Mouse (Mus musculus) ES-E14 (cell line): ENCODE results near the gene Slc39a11. TPM values are rescaled to one million over a fixed set of nuclear protein-coding genes. Genes with fewer than 3 reads are reported as not detected.

ENCODE experiments used
- DNase-seq: peaks from one replicate; pipeline ENCODE4 v3.0.0-alpha.2; 2013; ENCODE audit warnings: low read depth, low spot score
- H3K27ac ChIP-seq: 2 replicates; pipeline ENCODE4 v1.5.1; 2012; ENCODE audit warnings: low read depth, mild to moderate bottlenecking, low read length, moderate library complexity, mixed read lengths; ENCODE audit not compliant: poor library complexity, insufficient read depth, severe bottlenecking
- H3K36me3 ChIP-seq: 2 replicates; pipeline ENCODE4 v1.6.1; 2012; ENCODE audit warnings: mild to moderate bottlenecking, low read length, moderate library complexity, mixed read lengths; ENCODE audit not compliant: control insufficient read depth, poor library complexity, insufficient read depth, severe bottlenecking
- H3K4me1 ChIP-seq, 2 experiments: fragments of 150-350 bp in 1 of 2; sonication (generic) in 1 of 2; 2 replicates each; pipeline ENCODE4 v1.6.1; 2012; ENCODE audit warnings: low read length in 2 of 2, mild to moderate bottlenecking in 1 of 2, mixed read lengths in 1 of 2; ENCODE audit not compliant: control insufficient read depth in 2 of 2, insufficient read depth in 2 of 2, poor library complexity in 1 of 2
- H3K4me3 ChIP-seq, 2 experiments: fragments of 150-350 bp in 1 of 2; sonication (generic) in 1 of 2; 2 replicates each; pipeline ENCODE4 v1.5.1; 2012; ENCODE audit warnings: low read length in 2 of 2, low read depth in 1 of 2, mild to moderate bottlenecking in 1 of 2, mixed read lengths in 1 of 2; ENCODE audit not compliant: insufficient read depth in 1 of 2, poor library complexity in 1 of 2, severe bottlenecking in 1 of 2
- H3K9ac ChIP-seq: 2 replicates; pipeline ENCODE4 v1.6.1; 2012; ENCODE audit warnings: low read depth, mild to moderate bottlenecking, low read length, mixed read lengths; ENCODE audit not compliant: poor library complexity, insufficient read depth, severe bottlenecking
- H3K9me3 ChIP-seq: fragments of 150-350 bp; sonication (generic); 2 replicates; pipeline ENCODE4 v1.6.1; 2012; ENCODE audit warnings: low read depth, mild to moderate bottlenecking, low read length; ENCODE audit not compliant: control insufficient read depth, insufficient read depth
- CHD2 ChIP-seq: IDR thresholded peaks from 2 replicates; pipeline ENCODE4 v1.6.1; 2014; ENCODE audit warnings: mild to moderate bottlenecking, low read depth, low read length, inconsistent platforms
- HCFC1 ChIP-seq: IDR thresholded peaks from 2 replicates; pipeline ENCODE4 v1.6.1; 2012; ENCODE audit warnings: low read length, inconsistent platforms, borderline replicate concordance; ENCODE audit not compliant: insufficient read depth
- MAFK ChIP-seq: IDR thresholded peaks from 2 replicates; pipeline ENCODE4 v1.6.1; 2014; ENCODE audit warnings: mild to moderate bottlenecking, low read depth, low read length, inconsistent platforms; ENCODE audit not compliant: insufficient read depth
- ZC3H11A ChIP-seq: IDR thresholded peaks from 2 replicates; pipeline ENCODE4 v1.6.1; 2012; ENCODE audit warnings: low read depth, mild to moderate bottlenecking, inconsistent platforms, low read length, borderline replicate concordance
- ZNF384 ChIP-seq: IDR thresholded peaks from 2 replicates; pipeline ENCODE4 v1.6.1; 2012; ENCODE audit warnings: low read depth, low read length, inconsistent platforms
- in situ Hi-C, 2 experiments: fragments of 600-800 bp; cut with MboI; formaldehyde crosslinking; loops; one replicate each; pipeline ENCODE4 v1.15.1; 2025; ENCODE audit warnings: low sequenced_read_pairs in 2 of 2, inconsistent platforms in 1 of 2; ENCODE audit not compliant: unreplicated experiment in 2 of 2
- total RNA-seq: library from RNA; depleted of rRNA; stranded (reverse); fragments of 300-350 nt; gene quantifications from 2 replicates; pipeline ENCODE4 v1.2.3, GENCODE M21; 2012

The Slc39a11 gene
- total RNA-seq, 1 experiment: 17.0 TPM

DNA sequence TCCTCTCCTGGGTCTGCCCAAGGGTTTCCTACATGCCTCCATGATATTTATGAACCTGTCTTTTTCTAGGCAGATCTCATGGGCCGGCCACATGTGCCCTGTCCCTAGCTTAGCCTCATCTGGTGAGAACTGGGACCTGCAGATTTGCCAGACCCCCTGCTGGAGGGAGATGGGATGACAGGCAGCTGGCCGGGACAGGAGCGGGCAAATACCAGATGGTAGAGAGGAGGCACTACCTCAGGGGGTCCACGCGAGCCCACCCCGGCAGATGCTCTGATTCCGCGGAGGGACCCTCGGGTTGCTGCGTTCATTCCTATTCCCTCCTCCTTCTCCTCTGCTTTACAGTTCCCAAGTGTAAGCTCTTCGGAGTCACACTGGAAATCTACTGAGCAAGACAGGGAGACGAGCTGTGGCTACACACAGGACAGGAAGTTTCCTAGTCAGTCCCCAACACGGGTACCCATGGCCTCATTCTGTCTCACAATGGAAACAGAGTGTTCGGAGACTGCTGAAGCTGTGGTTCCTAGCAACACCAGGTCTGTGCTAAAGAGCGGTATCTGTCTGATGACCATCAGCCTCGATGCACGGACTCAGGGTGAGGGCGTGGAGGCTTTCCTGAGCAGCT, 323.4 kb downstream of the Slc39a11 start:
- H3K36me3 ChIP-seq: no peaks in the 10 kb centered on the region
- peak overlapping the region; percentile 18 to 42; a peak in 3 of 4 replicates for H3K4me3 ChIP-seq
- no peaks in the 10 kb centered on the region for H3K9me3 ChIP-seq
- in situ Hi-C loops: no loop called here
- DNase-seq: peak; percentile 49
- no peak overlapping the region for H3K27ac ChIP-seq
- peaks cover 0 to 5% of the 10 kb centered on the region in 2 experiments; a peak in 2 of 4 replicates for H3K4me1 ChIP-seq
- TF ChIP-seq MAFK (no peak), CHD2 (no peak), ZNF384 (no peak), HCFC1 (no peak)
- H3K9ac ChIP-seq: no peak overlapping the region

DNA sequence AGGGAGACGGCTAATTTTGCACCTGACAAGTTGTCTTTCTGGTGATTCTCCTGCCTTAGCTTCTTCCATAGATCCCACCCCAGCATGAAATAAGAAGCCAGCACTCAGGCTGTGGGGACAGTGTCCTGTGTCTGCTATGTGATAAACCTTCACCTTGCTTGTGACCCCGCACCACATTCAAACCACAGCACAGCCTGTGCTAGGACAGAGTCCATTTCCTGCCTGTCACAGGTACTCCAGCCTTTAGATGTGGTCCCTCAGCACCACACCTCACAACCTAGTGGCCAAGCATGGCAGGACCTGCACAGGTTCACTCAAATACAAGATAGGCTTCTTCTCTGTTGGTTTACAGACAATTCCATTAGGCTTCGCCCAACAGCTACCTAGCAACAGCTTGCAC, 328.3 kb downstream of the Slc39a11 start:
- Histone ChIP-seq H3K9ac (no peak overlapping the region), H3K9me3 (no peaks in the 10 kb centered on the region), H3K27ac (no peak overlapping the region), H3K4me1 (peaks cover 0 to 2% of the 10 kb centered on the region in 2 experiments; a peak in 2 of 4 replicates), H3K36me3 (no peaks in the 10 kb centered on the region), H3K4me3 (no peak overlapping the region)
- TF ChIP-seq HCFC1 (no peak), ZNF384 (no peak), MAFK (no peak)
- in situ Hi-C loops: no loop called here
- no peak for DNase-seq

GRCm38 (mm10) chr11:113309265-113309951, 340.5 kb downstream of the Slc39a11 start:
- no peak for DNase-seq
- H3K4me1 ChIP-seq: no peaks in the 10 kb centered on the region
- H3K36me3 ChIP-seq: no peaks in the 10 kb centered on the region
- H3K4me3 ChIP-seq: no peak overlapping the region
- H3K27ac ChIP-seq: no peak overlapping the region
- in situ Hi-C loops: no loop called here
- H3K9me3 ChIP-seq: no peaks in the 10 kb centered on the region
- H3K9ac ChIP-seq: no peak overlapping the region
- TF ChIP-seq MAFK: no peak
- no peak for TF ChIP-seq ZC3H11A
- no peak for TF ChIP-seq HCFC1
- no peak for TF ChIP-seq CHD2

GRCm38 (mm10) chr11:113308256-113308941, 341.5 kb downstream of the Slc39a11 start:
- in situ Hi-C loops: no loop called here
- Histone ChIP-seq H3K4me1 (no peaks in the 10 kb centered on the region), H3K27ac (no peak overlapping the region), H3K36me3 (no peaks in the 10 kb centered on the region), H3K4me3 (no peak overlapping the region), H3K9me3 (no peaks in the 10 kb centered on the region), H3K9ac (no peak overlapping the region)
- TF ChIP-seq CHD2 (no peak), HCFC1 (no peak), ZNF384 (no peak), ZC3H11A (no peak), MAFK (no peak)
- DNase-seq: no peak
